Mouse (Mus musculus) liver, embryonic 13.5 days (tissue): ENCODE measurements around the gene Rce1. TPM values are rescaled to one million over a fixed set of nuclear protein-coding genes. Genes with fewer than 3 reads are reported as not detected.

ENCODE experiments used
- ATAC-seq: fragments of 200-750 bp; cut with Nextera tagmentation; 2 replicates; pipeline ENCODE4 v1.8.0; 2017; ENCODE audit warnings: low read depth, mild to moderate bottlenecking, moderate number of reproducible peaks, moderate library complexity
- DNase-seq: peaks from one replicate; pipeline ENCODE4 v3.0.0; 2022
- H3K27ac ChIP-seq: fragments of 300-500 bp; sonication (generic); 2 replicates; pipeline ENCODE4 v1.5.1; 2015; ENCODE audit warnings: moderate library complexity, mild to moderate bottlenecking, inconsistent platforms
- H3K27me3 ChIP-seq: fragments of 300-500 bp; sonication (generic); 2 replicates; pipeline ENCODE4 v1.6.1; 2015; ENCODE audit warnings: mild to moderate bottlenecking, inconsistent platforms
- H3K36me3 ChIP-seq: fragments of 300-500 bp; sonication (generic); 2 replicates; pipeline ENCODE4 v1.6.1; 2015; ENCODE audit warnings: mild to moderate bottlenecking, inconsistent platforms
- H3K4me1 ChIP-seq: fragments of 300-500 bp; sonication (generic); replicated peaks from 2 replicates; pipeline ENCODE4 v1.6.1; 2015; ENCODE audit warnings: inconsistent platforms
- H3K4me2 ChIP-seq: fragments of 300-500 bp; sonication (generic); 2 replicates; pipeline ENCODE4 v1.6.1; 2015; ENCODE audit warnings: inconsistent platforms, mild to moderate bottlenecking, moderate library complexity
- H3K4me3 ChIP-seq: fragments of 300-500 bp; sonication (generic); replicated peaks from 2 replicates; pipeline ENCODE4 v1.5.1; 2015; ENCODE audit warnings: mild to moderate bottlenecking, inconsistent platforms
- H3K9ac ChIP-seq: fragments of 300-500 bp; sonication (generic); 2 replicates; pipeline ENCODE4 v1.6.1; 2015; ENCODE audit warnings: mild to moderate bottlenecking, inconsistent platforms
- H3K9me3 ChIP-seq: fragments of 300-500 bp; sonication (generic); replicated peaks from 2 replicates; pipeline ENCODE4 v1.6.1; 2016; ENCODE audit warnings: inconsistent platforms
- WGBS: fragments of 180-500 bp; shearing (Covaris S2); methylation state at CpG from one replicate; pipeline ENCODE4 v1.1.7; 2015; ENCODE audit not compliant: insufficient replicate concordance; 5-methylcytosine and 5-hydroxymethylcytosine counted together
- polyA plus RNA-seq: library from polyadenylated mRNA; unstranded; fragments of >200 nt; fragmentation: Nextera tagmentation; extraction: Ambion mirVana; gene quantifications from 2 replicates; pipeline ENCODE4 v1.2.1, GENCODE M21; 2015

Rce1 gene
- polyA plus RNA-seq: 31.3 and 32.3 TPM in 2 replicates

DNA sequence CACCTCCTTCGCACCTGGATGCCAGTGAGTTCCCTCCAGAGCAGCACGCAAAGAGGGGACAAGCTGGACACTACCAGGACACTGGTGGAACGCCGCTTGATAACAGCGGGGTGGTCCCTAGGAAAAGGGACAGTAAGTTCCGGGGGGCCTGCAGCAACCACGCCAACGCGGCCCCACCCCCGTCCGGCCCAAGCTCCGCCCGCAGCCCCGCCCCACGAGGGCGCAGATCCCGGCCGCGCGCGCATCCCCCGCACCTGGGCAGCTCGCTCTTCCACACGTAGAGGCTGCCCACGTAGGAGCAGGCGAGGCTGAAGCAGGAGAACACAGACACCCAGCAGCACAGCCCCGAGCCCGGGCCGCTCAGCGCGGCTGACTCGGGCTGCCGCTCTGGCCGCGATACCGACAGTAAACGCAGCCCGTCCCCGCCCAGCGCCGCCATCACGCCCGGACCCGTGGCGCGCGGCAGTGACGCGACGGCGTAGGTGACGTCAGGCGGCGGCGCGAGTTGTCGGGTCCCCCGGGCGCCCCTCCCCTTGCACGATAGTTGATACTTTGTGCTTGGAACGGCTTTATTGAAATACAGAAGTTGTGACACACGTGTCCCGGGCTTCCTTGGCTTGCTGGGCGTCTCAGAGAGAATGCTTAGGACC, at the start of gene Rce1:
TSS of gene Rce1 (minus strand) at position 463 of the 650 bp plus-strand sequence.
- Histone ChIP-seq H3K27ac (peak within 1 kb of the TSS; percentile 89), H3K27me3 (no peaks in the 10 kb centered on the region), H3K4me3 (peak within 1 kb of the TSS; percentile 90), H3K9ac (peak within 1 kb of the TSS; percentile 97), H3K4me2 (peak within 1 kb of the TSS; percentile 94), H3K4me1 (peaks cover 44% of the 10 kb centered on the region), H3K9me3 (no peaks in the 10 kb centered on the region), H3K36me3 (peaks cover 39% of the 10 kb centered on the region)
- ATAC-seq: peak; percentile 89
- under 1% methylated on average over 64 of the region's 64 CpGs for WGBS
- DNase-seq: peak; percentile 86

DNA sequence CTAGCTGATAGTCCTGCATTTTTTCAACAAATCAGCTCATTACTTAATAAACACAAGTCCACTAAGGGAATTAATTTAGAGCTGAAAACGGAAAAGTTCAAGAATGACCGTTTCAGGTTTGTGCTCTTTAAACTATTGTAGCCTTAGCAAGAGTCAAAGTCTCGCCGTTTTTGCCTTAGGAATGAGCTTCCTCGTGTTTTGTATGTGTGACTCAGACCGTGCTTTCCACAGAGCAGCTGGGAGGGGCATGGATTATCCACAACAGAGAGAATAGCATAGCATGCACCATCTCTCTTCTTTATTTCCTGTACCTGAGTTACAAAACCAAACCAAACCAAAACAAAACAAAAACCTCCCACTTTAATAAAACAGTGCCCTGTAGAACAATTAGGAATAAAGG, 47.0 kb upstream of the Rce1 start:
- Histone ChIP-seq H3K4me3 (no peak overlapping the region), H3K36me3 (no peaks in the 10 kb centered on the region), H3K4me1 (no peaks in the 10 kb centered on the region), H3K9me3 (no peaks in the 10 kb centered on the region), H3K27me3 (0 out of 2 replicates have a peak, but pooled peaks cover 5% of the 10 kb centered on the region), H3K27ac (no peak overlapping the region), H3K4me2 (no peak overlapping the region), H3K9ac (no peak overlapping the region)
- DNase-seq (no peak), ATAC-seq (no peak)
- 54% methylated on average over 6 of the region's 6 CpGs for WGBS

DNA sequence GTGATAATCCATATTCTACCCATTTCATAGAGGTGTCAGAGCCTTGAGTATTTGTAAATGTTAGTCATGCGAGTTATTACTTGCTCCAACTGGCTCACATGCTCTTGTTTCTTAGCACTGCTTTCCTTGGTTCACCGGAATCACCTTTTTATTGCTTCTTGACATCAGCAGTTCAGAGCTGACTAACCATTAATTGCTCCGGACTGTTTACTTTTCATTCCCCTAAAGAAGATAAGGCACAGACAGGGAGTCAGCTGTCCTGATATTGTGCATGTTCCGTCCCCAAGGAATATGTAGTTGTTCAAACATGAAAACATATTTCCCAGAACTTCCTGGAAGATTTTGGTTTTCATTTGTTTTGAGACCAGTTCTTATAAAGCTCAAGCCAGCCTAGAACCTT, 45.3 kb upstream of the Rce1 start:
- Histone ChIP-seq H3K4me1 (no peaks in the 10 kb centered on the region), H3K27me3 (0 out of 2 replicates have a peak, but pooled peaks cover 5% of the 10 kb centered on the region), H3K9me3 (no peaks in the 10 kb centered on the region), H3K4me2 (no peak overlapping the region), H3K27ac (no peak overlapping the region), H3K4me3 (no peak overlapping the region), H3K9ac (no peak overlapping the region), H3K36me3 (no peaks in the 10 kb centered on the region)
- ATAC-seq (no peak), DNase-seq (no peak)
- WGBS: 53% methylated on average over 4 of the region's 4 CpGs

DNA sequence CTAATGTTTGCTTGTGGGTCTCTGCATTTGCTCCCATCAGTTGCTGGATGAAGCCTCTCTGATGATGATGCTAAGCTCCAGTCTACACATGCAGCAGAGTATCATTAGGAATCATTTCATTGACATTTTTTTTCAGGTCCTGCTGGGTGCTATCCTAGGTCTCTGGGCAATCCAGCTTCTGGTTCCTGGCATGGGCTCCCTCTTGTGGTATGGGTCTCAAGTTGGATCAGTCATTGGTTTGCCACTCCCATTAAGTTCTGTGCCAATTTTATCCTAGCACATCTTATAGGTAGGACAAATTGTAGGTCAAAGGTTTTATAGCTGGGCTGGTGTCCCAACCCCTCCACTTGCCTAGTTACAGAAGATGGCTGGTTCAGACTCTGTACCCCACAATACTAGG, 41.4 kb upstream of the Rce1 start:
- DNase-seq: no peak

DNA sequence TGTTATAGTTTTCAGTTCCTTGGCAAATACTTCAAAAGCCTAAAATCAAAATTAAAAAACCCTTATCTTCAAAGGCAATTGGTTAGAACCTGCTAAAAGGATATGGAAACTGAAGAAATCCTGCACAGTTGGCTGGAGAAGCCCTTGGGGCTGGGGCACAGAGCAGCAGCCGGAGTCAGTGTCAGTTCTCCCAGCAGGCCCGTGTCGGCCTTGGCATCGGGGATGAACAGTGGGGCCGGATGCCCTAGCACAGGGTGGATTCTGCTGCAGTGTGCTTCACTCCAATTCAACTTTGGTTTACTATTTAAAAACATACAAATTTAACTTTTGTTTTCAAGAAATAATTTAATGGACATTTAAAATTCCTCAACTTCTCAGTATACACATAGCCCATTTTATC, 32.7 kb upstream of the Rce1 start:
- H3K9me3 ChIP-seq: no peaks in the 10 kb centered on the region
- WGBS: 76% methylated on average over 5 of the region's 5 CpGs

More for the DNA sequence above, 41.4 kb upstream of the Rce1 start:
- H3K27me3 ChIP-seq: 0 out of 2 replicates have a peak, but pooled peaks cover 8% of the 10 kb centered on the region
- no peak overlapping the region for H3K4me2 ChIP-seq
- no peak overlapping the region for H3K4me3 ChIP-seq
- H3K9ac ChIP-seq: no peak overlapping the region
- H3K4me1 ChIP-seq: no peaks in the 10 kb centered on the region
- H3K36me3 ChIP-seq: no peaks in the 10 kb centered on the region
- ATAC-seq: no peak
- H3K9me3 ChIP-seq: no peaks in the 10 kb centered on the region
- H3K27ac ChIP-seq: no peak overlapping the region

DNA sequence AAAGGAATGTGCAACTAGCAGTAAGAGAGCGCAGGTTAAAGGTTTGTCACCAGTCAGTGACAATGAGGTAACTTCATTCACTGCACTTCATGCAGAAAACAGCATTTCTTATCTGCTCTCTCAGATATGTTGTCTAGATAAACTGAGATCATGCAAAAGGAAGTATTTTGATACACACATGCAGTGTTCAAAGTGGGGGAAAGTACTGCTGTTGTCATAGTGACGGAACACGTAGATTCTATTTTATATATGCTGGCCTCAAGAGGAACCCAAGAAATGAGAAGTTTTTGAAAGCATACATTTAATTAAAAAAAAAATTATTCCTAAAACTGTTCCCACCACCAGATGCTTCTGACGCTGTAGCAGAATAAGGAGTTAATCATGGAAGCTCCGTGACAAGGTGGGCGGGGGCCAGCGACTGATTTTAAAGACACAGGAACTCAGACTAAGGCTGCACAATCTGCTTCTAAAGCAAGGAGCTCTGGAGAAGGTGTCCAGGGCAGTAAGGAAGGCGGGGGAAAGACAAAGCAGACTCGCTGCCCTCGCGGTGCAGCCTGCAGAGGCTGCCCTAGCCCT, 21.6 kb upstream of the Rce1 start:
- peaks cover 6% of the 10 kb centered on the region for H3K27me3 ChIP-seq
- no peak overlapping the region for H3K9ac ChIP-seq
- no peak for DNase-seq
- no peak overlapping the region for H3K27ac ChIP-seq
- no peaks in the 10 kb centered on the region for H3K4me1 ChIP-seq
- no peaks in the 10 kb centered on the region for H3K9me3 ChIP-seq
- ATAC-seq: no peak
- H3K4me3 ChIP-seq: no peak overlapping the region
- no peak overlapping the region for H3K4me2 ChIP-seq
- 67% methylated on average over 11 of the region's 11 CpGs for WGBS
- no peaks in the 10 kb centered on the region for H3K36me3 ChIP-seq

More for the DNA sequence above, 32.7 kb upstream of the Rce1 start:
- no peak for DNase-seq
- no peaks in the 10 kb centered on the region for H3K4me1 ChIP-seq
- H3K4me2 ChIP-seq: no peak overlapping the region
- no peak overlapping the region for H3K4me3 ChIP-seq
- H3K27me3 ChIP-seq: no peaks in the 10 kb centered on the region
- ATAC-seq: no peak
- H3K36me3 ChIP-seq: no peaks in the 10 kb centered on the region
- no peak overlapping the region for H3K27ac ChIP-seq
- H3K9ac ChIP-seq: no peak overlapping the region

DNA sequence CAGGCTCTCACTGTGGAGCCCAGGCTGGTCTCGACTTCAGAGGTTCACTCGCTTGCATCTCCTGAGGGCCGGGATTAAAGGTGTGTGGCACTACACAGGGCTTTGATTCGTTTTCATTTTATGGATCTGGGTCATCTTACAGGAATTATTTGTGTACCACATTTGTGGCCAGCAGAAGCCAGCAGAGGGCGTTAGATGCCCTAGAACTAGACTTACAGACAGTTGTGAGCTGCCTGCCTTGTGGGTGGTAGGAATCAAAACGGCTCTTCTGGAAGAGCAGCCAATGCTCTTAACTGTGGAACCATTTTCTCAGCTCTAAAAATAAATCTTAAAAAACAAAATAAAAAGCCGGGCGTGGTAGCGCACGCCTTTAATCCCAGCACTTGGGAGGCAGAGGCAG, 18.8 kb upstream of the Rce1 start:
- no peaks in the 10 kb centered on the region for H3K9me3 ChIP-seq

DNA sequence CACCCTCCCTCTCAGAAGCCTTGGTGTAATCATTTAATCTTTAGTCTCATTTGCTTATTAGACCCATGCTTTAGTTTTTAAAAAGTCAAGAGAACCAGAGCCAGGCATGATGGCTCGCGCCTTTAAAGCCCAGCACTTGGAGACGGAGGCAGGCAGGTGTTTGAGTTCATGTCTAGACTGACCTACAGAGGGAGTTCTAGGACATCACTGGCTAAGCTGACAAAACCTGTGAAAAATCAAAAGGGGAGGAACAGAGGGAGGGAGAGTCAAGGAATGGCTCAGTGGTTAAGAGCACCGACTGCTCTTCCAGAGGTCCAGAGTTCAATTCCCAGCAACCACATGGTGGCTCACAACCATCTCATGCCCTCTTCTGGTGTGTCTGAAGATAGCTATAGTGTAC, 10.5 kb upstream of the Rce1 start:
- Histone ChIP-seq H3K27ac (no peak overlapping the region), H3K4me1 (no peaks in the 10 kb centered on the region), H3K9ac (no peak overlapping the region), H3K9me3 (no peaks in the 10 kb centered on the region), H3K4me2 (no peak overlapping the region), H3K27me3 (peaks cover 36% of the 10 kb centered on the region), H3K36me3 (no peaks in the 10 kb centered on the region), H3K4me3 (no peak overlapping the region)
- 56% methylated on average over 4 of the region's 4 CpGs for WGBS
- DNase-seq (no peak), ATAC-seq (no peak)

More for the DNA sequence above, 18.8 kb upstream of the Rce1 start:
- no peak overlapping the region for H3K4me2 ChIP-seq
- no peak overlapping the region for H3K9ac ChIP-seq
- no peak overlapping the region for H3K4me3 ChIP-seq
- no peaks in the 10 kb centered on the region for H3K36me3 ChIP-seq
- ATAC-seq (no peak), DNase-seq (no peak)
- no peak overlapping the region for H3K27ac ChIP-seq
- H3K27me3 ChIP-seq: peaks cover 20% of the 10 kb centered on the region
- no peaks in the 10 kb centered on the region for H3K4me1 ChIP-seq
- 33% methylated on average over 10 of the region's 10 CpGs for WGBS

DNA sequence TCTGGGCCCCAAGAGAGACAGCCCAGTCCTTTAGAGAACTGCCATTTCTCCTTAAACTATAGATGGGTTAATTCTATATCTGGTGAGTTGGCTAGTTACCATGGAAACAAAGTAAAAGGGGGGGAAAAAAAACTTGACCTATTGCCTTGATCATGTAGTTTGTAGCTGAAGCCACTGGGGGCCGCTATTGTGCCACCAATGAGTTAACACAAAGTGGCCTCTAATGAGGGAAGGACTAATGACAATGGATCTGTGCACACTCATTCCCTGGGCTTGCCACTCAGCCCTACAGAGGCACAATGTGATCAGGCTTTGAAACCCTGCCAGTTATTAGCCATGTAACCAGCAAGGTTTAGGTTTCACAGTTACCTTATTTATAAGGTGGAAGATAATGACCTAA, 3.4 kb upstream of the Rce1 start:
- 0% methylated on average over 1 of the region's 1 CpGs for WGBS
- Histone ChIP-seq H3K4me3 (no peak overlapping the region), H3K9ac (no peak overlapping the region), H3K4me2 (no peak overlapping the region), H3K4me1 (peaks cover 42% of the 10 kb centered on the region), H3K36me3 (peaks cover 4% of the 10 kb centered on the region), H3K27ac (no peak overlapping the region), H3K27me3 (peaks cover 6% of the 10 kb centered on the region; the same call in 1 of the 2 replicates), H3K9me3 (no peaks in the 10 kb centered on the region)
- no peak for ATAC-seq
- peak; percentile 39 for DNase-seq

DNA sequence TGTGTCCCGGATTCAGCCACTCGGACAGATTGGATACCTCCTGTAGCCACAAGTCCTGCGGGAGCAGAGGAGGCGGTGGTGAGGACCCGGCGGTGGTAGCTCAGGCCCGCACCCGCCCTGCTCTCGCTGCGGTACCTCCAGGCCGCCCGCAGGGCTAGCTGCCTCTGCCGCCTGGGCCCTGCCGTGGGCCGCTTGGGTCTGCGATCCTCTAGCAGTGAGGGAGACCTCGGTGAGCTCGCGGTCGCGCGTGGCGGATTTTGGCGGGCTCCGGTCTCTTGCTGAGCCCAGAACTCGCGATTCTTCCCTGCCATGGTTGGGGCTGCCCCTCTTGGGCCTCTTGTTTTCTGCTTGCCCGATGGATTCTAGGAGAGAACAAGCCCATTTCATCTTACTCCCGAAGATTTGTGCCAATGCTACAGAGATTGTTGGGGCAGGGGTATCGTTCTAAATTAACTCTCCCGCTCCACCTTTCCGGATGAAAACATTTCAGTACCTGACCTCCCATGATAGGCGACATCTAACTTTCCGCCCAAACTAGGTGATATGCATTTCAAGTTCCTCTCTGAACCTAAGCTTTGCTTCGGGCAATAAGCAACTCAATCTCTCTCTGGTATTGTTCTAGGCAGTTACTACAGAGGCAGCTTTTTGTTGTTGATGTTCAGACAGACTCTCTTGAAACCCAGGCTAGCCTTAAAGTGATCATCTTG, 541 bp upstream of the Rce1 start:
- peaks cover 44% of the 10 kb centered on the region for H3K4me1 ChIP-seq
- under 1% methylated on average over 35 of the region's 35 CpGs for WGBS
- H3K27ac ChIP-seq: peak overlapping the region; percentile 89
- H3K4me3 ChIP-seq: peak overlapping the region; percentile 90
- peaks cover 32% of the 10 kb centered on the region for H3K36me3 ChIP-seq
- DNase-seq: no peak
- peak overlapping the region; percentile 97 for H3K9ac ChIP-seq
- peak; percentile 71 for ATAC-seq
- H3K4me2 ChIP-seq: peak overlapping the region; percentile 94
- no peaks in the 10 kb centered on the region for H3K9me3 ChIP-seq
- H3K27me3 ChIP-seq: no peaks in the 10 kb centered on the region

DNA sequence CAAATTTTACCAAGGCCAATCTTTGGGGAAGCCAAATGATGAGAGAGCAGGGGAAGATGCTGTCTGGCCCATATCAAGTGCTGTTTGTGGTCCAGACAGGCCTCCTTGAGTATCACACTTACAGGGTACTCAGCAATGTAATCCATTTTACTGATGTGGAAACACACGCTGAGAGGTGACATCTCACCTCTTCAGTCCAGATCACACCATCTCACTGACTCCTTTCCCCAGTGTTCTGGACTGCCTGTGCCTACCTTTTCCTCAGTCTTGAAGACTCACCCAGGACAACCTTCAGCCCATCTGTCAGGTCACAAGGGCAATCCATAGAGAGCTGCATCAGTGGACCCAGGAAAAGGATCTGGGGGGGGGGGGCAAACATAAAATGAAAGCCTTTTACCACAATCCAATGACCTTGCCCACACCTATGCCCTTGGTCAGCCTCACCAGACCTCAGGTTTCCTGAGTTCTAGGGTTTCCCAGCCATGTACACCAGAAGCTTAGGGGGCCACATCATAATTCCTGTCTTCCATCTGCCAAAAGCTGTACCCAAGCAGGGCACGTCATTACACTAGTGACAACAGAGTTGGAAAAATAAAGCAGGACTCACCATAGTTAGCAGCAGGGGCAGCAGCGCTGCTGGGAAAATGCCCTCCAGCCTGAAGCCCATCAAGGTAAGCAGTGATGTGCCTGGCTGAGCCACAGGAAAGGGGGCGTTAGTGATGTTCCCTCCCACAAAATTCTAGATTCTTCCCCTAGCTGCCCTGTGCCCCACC, 849 bp downstream of the Rce1 start:
- ATAC-seq: no peak; the same call in 1 of the 2 replicates
- Histone ChIP-seq H3K9ac (peak overlapping the region; percentile 97), H3K9me3 (no peaks in the 10 kb centered on the region)

More for the DNA sequence above, 849 bp downstream of the Rce1 start:
- Histone ChIP-seq H3K27me3 (no peaks in the 10 kb centered on the region), H3K4me1 (peaks cover 44% of the 10 kb centered on the region), H3K27ac (peak overlapping the region; percentile 89), H3K36me3 (peaks cover 46% of the 10 kb centered on the region), H3K4me2 (peak overlapping the region; percentile 94), H3K4me3 (peak overlapping the region; percentile 90)
- WGBS: 30% methylated on average over 4 of the region's 4 CpGs
- no peak for DNase-seq
